Mouse (Mus musculus): ENCODE measurements around the gene AC161166.1. TPM values are rescaled to one million over a fixed set of nuclear protein-coding genes. Genes with fewer than 3 reads are reported as not detected.

AC161166.1 gene
- total and polyA plus RNA-seq, 3 experiments: 0.08 TPM; not detected in 2

- Histone ChIP-seq H3K4me2 (ENCODE audit: insufficient read depth, low read depth, poor library complexity, severe bottlenecking) (no peak overlapping the region), H3K27me3 (replicated peaks) (peaks cover 10% of the 10 kb centered on the region), H3K4me1 (ENCODE audit: control insufficient read depth in 1 of 2, insufficient read depth in 2 of 2) (no peaks in the 10 kb centered on the region), H3K79me2 (replicated peaks; ENCODE audit: control insufficient read depth, extremely low read depth, insufficient read depth, poor library complexity, severe bottlenecking) (no peaks in the 10 kb centered on the region), H3K36me3 (replicated peaks in 1 of 2; ENCODE audit: control insufficient read depth in 1 of 2, insufficient read depth in 1 of 2, low read length in 1 of 2) (no peaks in the 10 kb centered on the region), H3K9me3 (replicated peaks; ENCODE audit: low read length) (peaks cover 27% of the 10 kb centered on the region), H3K4me3 (replicated peaks in 1 of 3; ENCODE audit: low read depth in 2 of 3, low read length in 2 of 3, poor library complexity in 1 of 3) (no peak overlapping the region), H3K9ac (ENCODE audit: insufficient read depth, low read depth) (no peak overlapping the region), H3K27ac (ENCODE audit: insufficient read depth, low read depth) (no peak overlapping the region)
- in situ Hi-C loops (cut with MboI; ENCODE audit: low pct_ligation_motif_present, low pct_unique_long_range_greater_than_20kb, low sequenced_read_pairs): loop anchor here (10.0 kb wide), 1 partner anchor 182 kb away; no protein-coding TSS in a partner anchor
- TF ChIP-seq EP300 (IDR thresholded peaks at IDR 0.05; ENCODE audit: low read length) (no peak), POLR2AphosphoS2 (IDR thresholded peaks at IDR 0.05; ENCODE audit: low read depth, low read length) (no peak), MYC (IDR thresholded peaks at IDR 0.05; ENCODE audit: low read depth, low read length) (no peak), USF2 (conservative IDR thresholded peaks at IDR 0.05; ENCODE audit: low read depth, low read length) (no peak), RCOR1 (conservative IDR thresholded peaks at IDR 0.05; ENCODE audit: low read depth, low read length) (no peak), GABPA (IDR thresholded peaks at IDR 0.05; ENCODE audit: insufficient replicate concordance, low read depth, low read length) (no peak), KAT2A (IDR thresholded peaks at IDR 0.05; ENCODE audit: insufficient replicate concordance, low read length) (no peak), JUN (IDR thresholded peaks at IDR 0.05; ENCODE audit: insufficient read depth, low read depth, low read length) (no peak), USF1 (IDR thresholded peaks at IDR 0.05; ENCODE audit: low read depth, low read length) (no peak), POLR2A (IDR thresholded peaks at IDR 0.05; ENCODE audit: low read depth, low read length) (no peak)
- DNase-seq (ENCODE audit: extremely low read depth): no peak
- dilution Hi-C loops (cut with MboI; ENCODE audit: extremely low pct_ligation_motif_present, extremely low pct_unique_long_range_greater_than_20kb, low sequenced_read_pairs): no loop called here
These were observed 39.8 kb downstream of the AC161166.1 start for GRCm38 (mm10) chr7:24472442-24472841.

DNA sequence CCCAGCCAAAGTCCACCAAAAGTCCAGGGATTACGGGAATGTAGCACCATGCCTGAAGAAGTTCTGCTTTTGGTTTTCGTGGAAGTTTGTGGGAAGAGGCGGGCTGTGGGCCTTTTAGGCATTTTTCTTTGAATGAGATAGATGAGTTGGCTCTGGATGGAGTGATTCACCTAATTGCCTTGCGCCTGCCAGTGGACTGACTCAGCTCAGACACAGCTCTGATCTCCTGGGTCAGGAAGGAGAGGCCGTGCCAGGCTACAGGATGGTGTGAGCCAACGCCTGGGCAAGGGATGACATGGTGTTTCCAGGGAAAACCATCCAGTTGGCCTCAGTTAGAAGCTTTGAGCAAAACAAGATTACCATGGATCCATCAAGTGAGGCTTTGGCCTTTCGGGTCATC, 41.9 kb downstream of the AC161166.1 start:
- H3K27me3 ChIP-seq (replicated peaks): peaks cover 22% of the 10 kb centered on the region
- H3K9ac ChIP-seq (ENCODE audit: insufficient read depth, low read depth): no peak overlapping the region
- H3K27ac ChIP-seq (ENCODE audit: insufficient read depth, low read depth): no peak overlapping the region
- no peak overlapping the region for H3K4me3 ChIP-seq (replicated peaks in 1 of 3; ENCODE audit: low read depth in 2 of 3, low read length in 2 of 3, poor library complexity in 1 of 3)
- no peak for TF ChIP-seq NRF1 (IDR thresholded peaks at IDR 0.05; ENCODE audit: low read depth, low read length)
- TF ChIP-seq HCFC1 (IDR thresholded peaks at IDR 0.05; ENCODE audit: low read depth, low read length): no peak
- TF ChIP-seq POLR2AphosphoS2 (IDR thresholded peaks at IDR 0.05; ENCODE audit: low read depth, low read length): no peak
- no peak for TF ChIP-seq RCOR1 (conservative IDR thresholded peaks at IDR 0.05; ENCODE audit: low read depth, low read length)
- no peak for TF ChIP-seq MYC (IDR thresholded peaks at IDR 0.05; ENCODE audit: low read depth, low read length)
- TF ChIP-seq UBTF (IDR thresholded peaks at IDR 0.05; ENCODE audit: low read depth, low read length): no peak
- no peak for TF ChIP-seq ZMIZ1 (IDR thresholded peaks at IDR 0.05; ENCODE audit: low read depth, low read length)
- TF ChIP-seq MEF2A (IDR thresholded peaks at IDR 0.05; ENCODE audit: borderline replicate concordance, low read depth, low read length): no peak
- TF ChIP-seq IRF4 (IDR thresholded peaks at IDR 0.05; ENCODE audit: low read depth, low read length): no peak
- TF ChIP-seq MXI1 (IDR thresholded peaks at IDR 0.05; ENCODE audit: low read depth, low read length): no peak
- TF ChIP-seq NELFE (IDR thresholded peaks at IDR 0.05; ENCODE audit: low read depth, low read length): no peak
- no peak for TF ChIP-seq CHD2 (IDR thresholded peaks at IDR 0.05; ENCODE audit: low read length)
- no peak for TF ChIP-seq SIN3A (IDR thresholded peaks at IDR 0.05; ENCODE audit: low read length)
- no peak for TF ChIP-seq RAD21 (IDR thresholded peaks at IDR 0.05; ENCODE audit: low read depth, low read length)
- TF ChIP-seq KAT2A (IDR thresholded peaks at IDR 0.05; ENCODE audit: insufficient replicate concordance, low read length): no peak
- no peak for TF ChIP-seq TCF12 (IDR thresholded peaks at IDR 0.05; ENCODE audit: low read depth, low read length)
- no peak for TF ChIP-seq JUND (conservative IDR thresholded peaks at IDR 0.05; ENCODE audit: low read depth, low read length)
- H3K9me3 ChIP-seq (replicated peaks; ENCODE audit: low read length): peaks cover 22% of the 10 kb centered on the region
- in situ Hi-C loops (cut with MboI; ENCODE audit: low pct_ligation_motif_present, low pct_unique_long_range_greater_than_20kb, low sequenced_read_pairs): loop anchor here (10.0 kb wide), 1 partner anchor 184 kb away; no protein-coding TSS in a partner anchor
- dilution Hi-C loops (cut with MboI; ENCODE audit: extremely low pct_ligation_motif_present, extremely low pct_unique_long_range_greater_than_20kb, low sequenced_read_pairs): no loop called here
- no peaks in the 10 kb centered on the region for H3K4me1 ChIP-seq (ENCODE audit: control insufficient read depth in 1 of 2, insufficient read depth in 2 of 2)
- no peak for DNase-seq (ENCODE audit: extremely low read depth)
- no peaks in the 10 kb centered on the region for H3K79me2 ChIP-seq (replicated peaks; ENCODE audit: control insufficient read depth, extremely low read depth, insufficient read depth, poor library complexity, severe bottlenecking)
- H3K4me2 ChIP-seq (ENCODE audit: insufficient read depth, low read depth, poor library complexity, severe bottlenecking): no peak overlapping the region
- H3K36me3 ChIP-seq (replicated peaks in 1 of 2; ENCODE audit: control insufficient read depth in 1 of 2, insufficient read depth in 1 of 2, low read length in 1 of 2): no peaks in the 10 kb centered on the region
